Mouse (Mus musculus): ENCODE measurements around the gene Vill. TPM values are rescaled to one million over a fixed set of nuclear protein-coding genes. Genes with fewer than 3 reads are reported as not detected.

Gene Vill
- polyA plus RNA-seq, 1 experiment = 16.5 TPM

DNA sequence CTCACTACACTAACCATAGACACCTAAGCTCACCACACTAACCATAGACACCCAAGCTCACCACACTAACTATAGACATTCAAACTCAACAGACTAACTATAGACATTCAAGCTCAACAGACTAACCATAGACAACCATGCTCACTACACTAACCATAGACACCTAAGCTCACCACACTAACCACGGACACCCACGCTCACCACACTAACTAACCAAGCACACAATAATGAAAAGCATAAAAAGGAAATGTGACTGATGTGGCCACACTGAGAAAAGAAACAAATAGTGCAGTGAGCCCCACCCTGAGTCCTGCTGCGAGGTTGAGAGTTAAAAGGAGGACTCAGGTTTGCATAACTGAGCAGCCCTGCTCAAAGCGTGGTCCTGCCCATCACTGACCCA, 2.8 kb downstream of the Vill start:
- TF ChIP-seq POLR2A (IDR thresholded peaks at IDR 0.05; ENCODE audit: low read depth, low read length) = no peak
- TF ChIP-seq CTCF (IDR thresholded peaks at IDR 0.05; ENCODE audit: borderline replicate concordance, insufficient read depth, low read length) = no peak
- Histone ChIP-seq H3K4me1 (ENCODE audit: control insufficient read depth, insufficient read depth, low read length) (no peaks in the 10 kb centered on the region), H3K27ac (ENCODE audit: insufficient read depth, low read length) (no peak overlapping the region), H3K4me3 (ENCODE audit: insufficient read depth, low read length) (no peak overlapping the region)

DNA sequence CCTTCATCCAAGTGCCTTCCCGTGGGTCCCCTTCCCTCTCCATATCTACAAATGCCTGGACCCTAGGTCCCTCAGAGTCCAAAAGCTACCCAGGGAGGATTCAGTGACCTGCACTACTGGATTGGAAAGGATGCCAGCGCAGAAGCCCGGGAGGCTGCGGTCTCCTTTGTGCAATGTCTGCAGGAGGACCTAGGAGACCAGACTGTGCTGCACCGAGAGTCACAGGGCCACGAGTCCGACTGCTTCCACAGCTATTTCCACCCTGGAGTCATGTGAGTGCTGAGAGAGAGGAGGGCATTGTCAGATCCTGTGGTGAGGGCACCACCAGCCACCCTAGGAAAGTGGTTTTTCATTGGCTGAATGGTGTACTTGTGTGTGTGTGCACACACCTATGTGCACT, 5.7 kb downstream of the Vill start:
- no peaks in the 10 kb centered on the region for H3K4me1 ChIP-seq (ENCODE audit: control insufficient read depth, insufficient read depth, low read length)
- H3K27ac ChIP-seq (ENCODE audit: insufficient read depth, low read length) = no peak overlapping the region

DNA sequence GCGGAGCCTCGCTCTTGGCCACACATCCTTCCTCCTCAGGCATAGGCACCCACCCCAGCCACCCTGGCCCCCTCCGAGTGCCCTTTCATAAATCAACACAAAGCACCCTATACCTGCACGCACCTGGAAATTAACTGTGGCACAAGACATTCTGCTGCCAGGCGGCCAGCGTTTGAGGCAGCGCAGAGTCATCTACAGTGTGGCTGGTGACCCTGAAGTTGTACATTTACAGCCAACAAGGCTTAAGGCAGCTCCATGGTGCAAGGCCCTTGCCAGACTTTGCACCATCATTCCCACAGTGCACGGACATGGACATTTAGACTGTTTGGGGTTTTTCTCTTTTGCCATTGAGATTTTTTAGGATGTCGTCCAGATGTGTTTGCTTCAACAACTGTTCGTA, 8.1 kb downstream of the Vill start:
- no peak overlapping the region for H3K4me3 ChIP-seq (ENCODE audit: insufficient read depth, low read length)
- no peak overlapping the region for H3K27ac ChIP-seq (ENCODE audit: insufficient read depth, low read length)
- no peak for TF ChIP-seq CTCF (IDR thresholded peaks at IDR 0.05; ENCODE audit: borderline replicate concordance, insufficient read depth, low read length)
- no peak for TF ChIP-seq POLR2A (IDR thresholded peaks at IDR 0.05; ENCODE audit: low read depth, low read length)
- no peaks in the 10 kb centered on the region for H3K4me1 ChIP-seq (ENCODE audit: control insufficient read depth, insufficient read depth, low read length)

More for the DNA sequence above, 5.7 kb downstream of the Vill start:
- TF ChIP-seq POLR2A (IDR thresholded peaks at IDR 0.05; ENCODE audit: low read depth, low read length) (no peak), CTCF (IDR thresholded peaks at IDR 0.05; ENCODE audit: borderline replicate concordance, insufficient read depth, low read length) (no peak)
- H3K4me3 ChIP-seq (ENCODE audit: insufficient read depth, low read length) = no peak overlapping the region

DNA sequence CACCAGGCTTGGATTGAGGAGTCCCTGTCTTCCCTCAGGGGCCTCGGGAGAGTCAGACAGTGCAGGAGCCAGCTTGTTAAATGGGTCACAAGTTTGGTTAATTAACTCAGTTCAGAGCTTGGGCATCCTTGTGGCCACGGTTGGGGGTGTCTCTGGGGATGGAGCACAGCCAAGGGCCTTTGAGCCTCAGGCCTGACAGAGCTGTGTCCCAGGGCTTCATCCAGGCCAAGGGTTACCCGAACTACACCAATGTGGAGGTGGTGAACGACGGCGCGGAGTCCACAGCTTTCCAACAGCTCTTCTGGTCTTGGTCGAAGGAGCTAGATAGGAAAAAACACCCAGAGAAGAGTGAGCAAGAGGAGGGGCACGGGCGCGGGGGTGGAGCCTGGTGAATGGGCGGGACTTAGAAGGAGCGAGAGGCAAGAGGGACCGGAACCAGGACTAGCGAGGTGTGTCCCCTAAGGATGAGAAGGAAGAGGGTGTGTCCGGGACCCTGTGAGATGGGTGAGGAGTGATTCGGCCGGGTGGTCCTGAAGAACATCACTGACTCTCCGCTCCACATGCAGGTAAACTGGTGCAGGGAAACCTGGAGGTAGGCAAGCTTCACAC, 10.6 kb downstream of the Vill start:
- TF ChIP-seq POLR2A (IDR thresholded peaks at IDR 0.05; ENCODE audit: low read depth, low read length) (no peak), CTCF (IDR thresholded peaks at IDR 0.05; ENCODE audit: borderline replicate concordance, insufficient read depth, low read length) (no peak)
- Histone ChIP-seq H3K4me1 (ENCODE audit: control insufficient read depth, insufficient read depth, low read length) (no peaks in the 10 kb centered on the region), H3K4me3 (ENCODE audit: insufficient read depth, low read length) (no peak overlapping the region), H3K27ac (ENCODE audit: insufficient read depth, low read length) (no peak overlapping the region)

DNA sequence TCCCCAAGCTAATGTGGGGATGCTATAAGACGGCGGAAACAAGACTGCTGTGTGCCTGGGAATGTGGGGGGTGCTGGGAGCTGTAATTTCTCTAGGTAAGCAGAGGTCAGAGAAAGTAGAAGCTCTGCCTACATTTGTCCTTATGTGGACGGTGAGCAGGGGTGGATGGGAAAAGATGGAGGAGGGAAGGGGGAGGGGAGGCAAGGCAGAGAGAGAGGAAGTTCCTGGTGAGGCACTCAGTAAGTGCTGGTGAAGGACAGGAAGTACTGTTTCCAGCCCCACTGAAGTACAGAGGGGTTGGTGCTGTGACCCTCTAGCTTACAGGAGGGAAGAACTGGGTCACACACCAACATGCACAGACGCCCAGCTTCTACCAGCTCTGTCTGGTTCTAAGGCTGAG, 11.7 kb downstream of the Vill start:
- Histone ChIP-seq H3K4me3 (ENCODE audit: insufficient read depth, low read length) (no peak overlapping the region), H3K27ac (ENCODE audit: insufficient read depth, low read length) (no peak overlapping the region), H3K4me1 (ENCODE audit: control insufficient read depth, insufficient read depth, low read length) (no peaks in the 10 kb centered on the region)
- no peak for TF ChIP-seq CTCF (IDR thresholded peaks at IDR 0.05; ENCODE audit: borderline replicate concordance, insufficient read depth, low read length)
- TF ChIP-seq POLR2A (IDR thresholded peaks at IDR 0.05; ENCODE audit: low read depth, low read length) = no peak

DNA sequence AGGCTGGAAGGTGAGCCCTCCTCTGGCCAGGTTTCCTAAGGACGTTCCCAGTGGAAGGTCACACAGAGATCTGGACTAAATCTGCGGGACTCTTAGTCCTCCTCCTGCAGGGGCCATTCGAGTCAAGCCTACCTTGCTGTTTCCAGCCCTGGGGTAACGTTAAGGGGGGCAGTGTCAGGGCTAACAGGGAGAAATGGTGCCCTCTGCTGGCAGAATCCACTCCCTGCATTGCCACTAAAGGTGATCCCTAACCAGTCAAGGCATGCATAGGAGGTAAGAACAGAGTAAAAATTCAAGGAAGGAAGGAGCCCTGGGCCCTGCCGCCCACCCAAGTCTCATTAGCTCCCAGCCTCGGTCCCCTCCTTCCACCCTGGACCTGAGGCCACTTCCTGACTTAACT, 15.0 kb downstream of the Vill start:
- no peak overlapping the region for H3K4me3 ChIP-seq (ENCODE audit: insufficient read depth, low read length)
- TF ChIP-seq CTCF (IDR thresholded peaks at IDR 0.05; ENCODE audit: borderline replicate concordance, insufficient read depth, low read length) (peak; percentile 83; the same call in 1 of the 2 replicates), POLR2A (IDR thresholded peaks at IDR 0.05; ENCODE audit: low read depth, low read length) (no peak)
- no peaks in the 10 kb centered on the region for H3K4me1 ChIP-seq (ENCODE audit: control insufficient read depth, insufficient read depth, low read length)
- H3K27ac ChIP-seq (ENCODE audit: insufficient read depth, low read length) = no peak overlapping the region

DNA sequence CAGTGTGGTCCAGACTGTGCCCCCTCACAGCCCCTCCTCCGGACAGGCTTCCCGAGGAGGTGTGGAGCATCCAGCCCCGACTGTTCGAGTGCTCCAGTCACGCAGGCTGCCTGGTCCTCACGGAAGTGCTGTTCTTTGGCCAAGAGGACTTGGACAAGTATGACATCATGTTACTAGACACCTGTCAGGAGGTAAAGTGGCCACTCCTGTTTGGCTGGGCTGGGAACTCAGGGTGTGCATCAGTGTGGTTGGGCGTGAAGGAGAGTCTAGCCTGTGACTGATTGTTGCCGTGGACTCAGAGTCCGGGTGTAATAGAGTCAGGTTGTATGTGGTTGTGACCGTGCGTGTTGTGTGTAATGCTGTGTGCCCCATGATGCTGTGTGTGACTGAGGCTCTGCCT, 15.7 kb downstream of the Vill start:
- H3K4me3 ChIP-seq (ENCODE audit: insufficient read depth, low read length) = no peak overlapping the region
- H3K4me1 ChIP-seq (ENCODE audit: control insufficient read depth, insufficient read depth, low read length) = no peaks in the 10 kb centered on the region
- TF ChIP-seq POLR2A (IDR thresholded peaks at IDR 0.05; ENCODE audit: low read depth, low read length) = no peak
- no peak for TF ChIP-seq CTCF (IDR thresholded peaks at IDR 0.05; ENCODE audit: borderline replicate concordance, insufficient read depth, low read length)
- H3K27ac ChIP-seq (ENCODE audit: insufficient read depth, low read length) = no peak overlapping the region

DNA sequence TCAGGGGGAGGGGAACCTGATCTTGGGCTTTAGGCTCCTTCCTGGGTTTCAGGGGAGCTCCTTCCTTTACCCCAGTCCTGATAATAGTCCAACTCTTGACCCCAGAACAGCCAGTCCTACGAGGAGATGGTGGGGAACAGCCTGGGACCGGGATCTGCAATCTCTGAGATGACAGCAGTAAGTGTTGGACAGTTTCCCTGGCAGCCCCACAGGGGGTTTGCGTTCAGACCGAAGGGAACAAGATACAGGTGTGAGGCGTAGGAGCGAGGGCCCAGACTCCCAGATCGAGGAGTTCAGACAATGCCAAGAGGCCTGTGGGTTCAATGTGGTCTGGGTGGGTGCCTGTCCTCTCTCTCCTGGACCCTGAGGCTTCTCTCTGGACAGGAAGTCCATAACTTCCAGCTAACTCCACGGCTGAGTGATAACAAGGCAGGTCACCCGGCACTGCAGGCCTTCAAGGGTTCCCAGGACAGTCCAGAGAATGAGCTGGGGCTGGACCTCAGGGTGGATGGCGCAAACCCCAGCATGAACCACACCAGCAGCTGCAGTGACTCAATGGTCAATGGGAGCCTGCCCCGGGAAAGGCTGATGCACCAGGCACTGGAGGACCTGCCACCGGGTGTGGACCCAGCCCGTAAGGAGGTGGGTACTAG, 17.7 kb downstream of the Vill start:
- Histone ChIP-seq H3K27ac (ENCODE audit: insufficient read depth, low read length) (no peak overlapping the region), H3K4me1 (ENCODE audit: control insufficient read depth, insufficient read depth, low read length) (no peaks in the 10 kb centered on the region), H3K4me3 (ENCODE audit: insufficient read depth, low read length) (no peak overlapping the region)
- TF ChIP-seq CTCF (IDR thresholded peaks at IDR 0.05; ENCODE audit: borderline replicate concordance, insufficient read depth, low read length) = no peak
- TF ChIP-seq POLR2A (IDR thresholded peaks at IDR 0.05; ENCODE audit: low read depth, low read length) = no peak

DNA sequence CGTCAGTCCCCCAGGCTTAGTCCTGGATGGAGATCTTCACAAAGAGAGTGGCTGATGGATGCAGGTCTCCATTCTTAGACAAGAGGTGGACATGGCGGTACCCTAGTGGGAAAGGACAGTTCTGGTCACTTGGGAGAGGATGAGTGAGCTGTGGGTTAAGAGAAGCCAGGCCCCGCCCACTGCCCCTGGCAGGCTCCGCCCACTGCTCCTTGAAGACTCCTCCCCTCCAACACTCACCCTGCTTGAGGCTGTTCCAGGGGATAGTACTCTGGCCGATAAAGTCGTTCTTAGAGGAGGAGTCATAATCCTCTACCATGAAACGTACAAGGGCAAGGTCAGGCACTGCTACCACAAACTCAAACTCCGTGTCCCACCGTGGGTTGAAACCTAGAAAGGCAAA, 19.2 kb downstream of the Vill start:
- TF ChIP-seq CTCF (IDR thresholded peaks at IDR 0.05; ENCODE audit: borderline replicate concordance, insufficient read depth, low read length) (no peak), POLR2A (IDR thresholded peaks at IDR 0.05; ENCODE audit: low read depth, low read length) (no peak)
- Histone ChIP-seq H3K4me3 (ENCODE audit: insufficient read depth, low read length) (no peak overlapping the region), H3K4me1 (ENCODE audit: control insufficient read depth, insufficient read depth, low read length) (no peaks in the 10 kb centered on the region), H3K27ac (ENCODE audit: insufficient read depth, low read length) (no peak overlapping the region)

DNA sequence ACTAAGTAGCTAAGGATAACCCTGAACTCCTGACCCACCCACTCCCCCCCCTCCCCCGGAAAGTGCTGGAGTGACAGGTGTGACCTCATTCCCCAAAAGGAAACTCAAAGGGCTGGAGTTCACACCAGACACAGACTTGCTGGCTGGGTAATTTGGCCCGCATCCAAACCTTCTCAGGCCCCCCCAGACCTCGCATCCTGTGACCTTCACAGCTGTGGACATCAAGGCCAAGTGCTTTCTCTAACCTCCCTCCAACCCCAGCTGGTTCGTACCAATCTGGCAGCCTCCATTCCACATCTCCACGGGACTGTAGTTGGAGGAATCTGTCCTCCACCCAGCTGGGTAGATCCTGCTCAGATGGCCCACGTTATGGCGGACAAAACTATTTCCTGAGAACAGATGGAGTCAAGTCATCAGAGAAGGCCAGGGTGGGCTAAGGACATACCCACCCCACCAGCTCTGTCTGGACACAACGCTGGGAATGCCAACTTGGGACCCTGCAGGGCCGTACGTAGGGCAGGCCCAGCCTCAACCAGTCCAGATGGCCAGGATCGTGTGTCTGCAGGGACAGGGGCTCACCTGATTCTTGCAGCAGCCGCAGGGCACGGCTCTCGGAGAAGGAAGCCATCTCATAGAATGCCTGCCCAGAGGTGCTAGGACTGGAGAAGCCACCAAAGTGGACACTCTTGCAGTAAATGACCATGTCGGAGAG, 20.8 kb downstream of the Vill start:
- Histone ChIP-seq H3K4me1 (ENCODE audit: control insufficient read depth, insufficient read depth, low read length) (no peaks in the 10 kb centered on the region), H3K27ac (ENCODE audit: insufficient read depth, low read length) (no peak overlapping the region), H3K4me3 (ENCODE audit: insufficient read depth, low read length) (no peak overlapping the region)
- TF ChIP-seq POLR2A (IDR thresholded peaks at IDR 0.05; ENCODE audit: low read depth, low read length) = no peak
- no peak for TF ChIP-seq CTCF (IDR thresholded peaks at IDR 0.05; ENCODE audit: borderline replicate concordance, insufficient read depth, low read length)
